Mouse (Mus musculus) CH12.LX (cell line): Measurements from ENCODE around the gene Hrh2.

Source experiments
- CTCF ChIP-seq, 2 experiments: IDR thresholded peaks in 1 of 2; conservative IDR thresholded peaks in 1 of 2; 2 replicates each; pipeline ENCODE4 v1.5.1; 2011 to 2012; ENCODE audit warnings: low read depth in 2 of 2, low read length in 2 of 2, improper control_type of control experiment in 1 of 2, inconsistent platforms in 1 of 2, mild to moderate bottlenecking in 1 of 2, moderate library complexity in 1 of 2
- EP300 ChIP-seq: IDR thresholded peaks from 2 replicates; pipeline ENCODE4 v1.6.1; 2011; ENCODE audit warnings: low read length, improper control_type of control experiment
- GABPA ChIP-seq: IDR thresholded peaks from 2 replicates; pipeline ENCODE4 v1.6.1; 2012; ENCODE audit warnings: low read depth, low read length, improper control_type of control experiment, inconsistent platforms; ENCODE audit not compliant: insufficient replicate concordance
- IRF4 ChIP-seq: IDR thresholded peaks from 2 replicates; pipeline ENCODE4 v1.6.1; 2014; ENCODE audit warnings: low read depth, mild to moderate bottlenecking, inconsistent platforms, low read length, improper control_type of control experiment
- KAT2A ChIP-seq: IDR thresholded peaks from 2 replicates; pipeline ENCODE4 v1.6.1; 2012; ENCODE audit warnings: low read length, improper control_type of control experiment, inconsistent platforms; ENCODE audit not compliant: insufficient replicate concordance
- MAFK ChIP-seq: IDR thresholded peaks from 2 replicates; pipeline ENCODE4 v1.6.1; 2011; ENCODE audit warnings: low read length, improper control_type of control experiment; ENCODE audit not compliant: insufficient replicate concordance
- MAZ ChIP-seq: IDR thresholded peaks from 2 replicates; pipeline ENCODE4 v1.6.1; 2012; ENCODE audit warnings: low read depth, mild to moderate bottlenecking, inconsistent platforms, low read length, improper control_type of control experiment, moderate library complexity
- PAX5 ChIP-seq: IDR thresholded peaks from 2 replicates; pipeline ENCODE4 v1.6.1; 2012; ENCODE audit warnings: low read length, inconsistent platforms, mixed read lengths
- POLR2A ChIP-seq: IDR thresholded peaks from 2 replicates; pipeline ENCODE4 v1.6.1; 2011; ENCODE audit warnings: low read depth, mild to moderate bottlenecking, improper control_type of control experiment, low read length
- RCOR1 ChIP-seq: conservative IDR thresholded peaks from 2 replicates; pipeline ENCODE4 v1.6.1; 2012; ENCODE audit warnings: low read depth, mild to moderate bottlenecking, inconsistent platforms, low read length, improper control_type of control experiment
- TCF12 ChIP-seq: IDR thresholded peaks from 2 replicates; pipeline ENCODE4 v1.6.1; 2014; ENCODE audit warnings: low read depth, mild to moderate bottlenecking, inconsistent platforms, low read length, improper control_type of control experiment
- ZC3H11A ChIP-seq: IDR thresholded peaks from 2 replicates; pipeline ENCODE4 v1.6.1; 2012; ENCODE audit warnings: low read depth, mild to moderate bottlenecking, inconsistent platforms, low read length, improper control_type of control experiment

GRCm38 (mm10) chr13:54272076-54272475, 80.1 kb downstream of the Hrh2 start:
- TF ChIP-seq KAT2A: no peak
- no peak for TF ChIP-seq RCOR1
- TF ChIP-seq EP300: no peak
- TF ChIP-seq IRF4: no peak
- TF ChIP-seq POLR2A: no peak
- no peak for TF ChIP-seq CTCF (conservative IDR thresholded peaks at IDR 0.05 in 1 of 2, IDR thresholded peaks at IDR 0.05 in 1 of 2; ENCODE audit: low read depth in 2 of 2, low read length in 2 of 2)
- TF ChIP-seq PAX5: no peak
- TF ChIP-seq ZC3H11A: no peak
- no peak for TF ChIP-seq TCF12
- TF ChIP-seq GABPA: no peak
- no peak for TF ChIP-seq MAZ
- no peak for TF ChIP-seq MAFK
